Mouse (Mus musculus) heart, postnatal 36 days (tissue): ENCODE results near the gene Per1. TPM values are rescaled to one million over a fixed set of nuclear protein-coding genes. Genes with fewer than 3 reads are reported as not detected.
A peak's percentile ranks its signal among the peaks of the same experiment; 100 is the strongest.

Experiments
- DNase-seq, 2 experiments: peaks; one replicate each; pipeline ENCODE4 v3.0.0; 2021 to 2022
- intact Hi-C: fragments of 180-260 bp; cut with DNase I; formaldehyde crosslinking; loops from one replicate; pipeline ENCODE4 v1.15.1; 2025
- total RNA-seq, 2 experiments: library from RNA; stranded (reverse); gene quantifications; 2 replicates each; pipeline ENCODE4 v1.2.3; 2021

Per1 gene
- total RNA-seq, 2 experiments from 2014 or later: 34.2 to 82.1 TPM

DNA sequence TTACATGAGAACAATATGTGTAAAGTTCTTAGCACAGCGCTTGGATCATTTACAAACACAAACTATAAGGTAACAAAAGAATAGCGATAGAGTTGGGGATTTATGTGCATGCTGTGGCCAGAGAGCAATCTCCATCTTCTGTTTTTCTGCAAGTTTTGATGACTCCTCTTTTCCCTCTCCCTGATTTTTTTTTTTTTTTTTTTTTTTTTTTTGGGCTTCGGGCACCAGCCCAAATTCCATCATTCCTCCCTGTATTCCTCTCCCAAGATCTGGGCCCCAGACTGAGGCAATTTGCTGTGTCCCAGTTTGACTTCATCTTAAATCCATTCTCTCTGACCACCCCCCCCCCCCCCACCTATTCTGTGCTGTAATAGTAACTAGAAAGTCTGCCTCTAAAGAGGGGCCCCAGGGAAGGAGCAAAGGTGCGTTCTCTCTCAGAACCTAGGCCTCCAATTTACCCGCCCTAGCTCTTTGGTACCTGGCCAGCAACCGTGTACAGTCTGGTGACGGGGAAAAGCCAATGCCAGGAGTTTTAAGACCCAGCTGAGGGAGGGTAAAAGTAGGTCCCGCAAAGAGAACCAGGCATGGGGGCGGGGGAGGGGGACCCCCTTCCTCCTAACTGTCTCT is 1.5 kb downstream of the Per1 start:
- DNase-seq: no peak
- intact Hi-C loops: loop anchor here (5.0 kb wide), 2 partner anchors 301 to 321 kb away; partner anchors contain the start of genes Cyb5d1, Naa38 and Tmem88

DNA sequence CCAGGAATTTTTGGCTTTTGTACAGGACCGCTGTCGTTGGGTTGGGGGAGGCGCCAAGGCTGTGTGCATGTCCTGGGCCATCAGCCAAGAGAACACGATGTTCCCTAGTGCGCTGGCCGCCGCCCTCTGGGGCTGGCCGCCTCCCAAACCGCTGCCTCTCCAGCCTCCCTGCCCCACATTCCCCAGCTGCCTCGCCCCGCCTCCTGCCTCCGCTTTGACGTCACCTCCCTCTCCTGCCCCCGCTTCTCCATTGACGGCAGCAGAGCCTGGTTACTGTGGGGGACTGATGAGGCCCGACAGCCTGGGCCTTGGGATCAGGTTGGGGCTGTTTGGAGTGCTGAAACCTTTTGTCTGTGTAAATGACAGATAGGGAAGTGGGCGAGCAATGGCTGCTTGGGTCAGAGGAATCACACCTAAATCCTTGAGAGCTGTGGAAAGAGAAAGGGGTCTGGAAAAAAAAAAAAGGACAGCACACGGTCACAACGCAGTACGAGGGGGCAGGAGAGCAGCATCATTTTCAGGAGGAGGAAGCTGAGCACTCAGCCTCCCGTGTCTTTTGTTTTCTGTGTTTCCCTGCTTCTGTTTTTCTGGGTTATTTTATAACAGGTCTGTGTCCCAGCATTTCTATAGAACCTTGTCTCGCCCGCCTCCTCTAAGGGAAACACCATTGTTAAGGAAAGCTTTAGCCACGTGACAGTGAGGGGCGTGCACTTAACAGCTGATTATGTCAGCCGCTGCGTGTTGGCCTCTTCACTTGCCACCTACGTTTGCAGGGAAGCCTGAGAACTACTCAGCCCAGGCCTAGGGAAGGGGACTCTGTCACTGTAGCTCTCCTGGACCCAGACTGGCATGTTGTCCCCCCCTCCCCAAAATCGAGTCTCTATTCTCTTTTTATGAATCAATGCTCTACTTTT is 2.2 kb downstream of the Per1 start:
- intact Hi-C loops: loop anchor here (5.0 kb wide), 2 partner anchors 300 to 320 kb away; partner anchors contain the start of genes Cyb5d1, Naa38 and Tmem88

DNA sequence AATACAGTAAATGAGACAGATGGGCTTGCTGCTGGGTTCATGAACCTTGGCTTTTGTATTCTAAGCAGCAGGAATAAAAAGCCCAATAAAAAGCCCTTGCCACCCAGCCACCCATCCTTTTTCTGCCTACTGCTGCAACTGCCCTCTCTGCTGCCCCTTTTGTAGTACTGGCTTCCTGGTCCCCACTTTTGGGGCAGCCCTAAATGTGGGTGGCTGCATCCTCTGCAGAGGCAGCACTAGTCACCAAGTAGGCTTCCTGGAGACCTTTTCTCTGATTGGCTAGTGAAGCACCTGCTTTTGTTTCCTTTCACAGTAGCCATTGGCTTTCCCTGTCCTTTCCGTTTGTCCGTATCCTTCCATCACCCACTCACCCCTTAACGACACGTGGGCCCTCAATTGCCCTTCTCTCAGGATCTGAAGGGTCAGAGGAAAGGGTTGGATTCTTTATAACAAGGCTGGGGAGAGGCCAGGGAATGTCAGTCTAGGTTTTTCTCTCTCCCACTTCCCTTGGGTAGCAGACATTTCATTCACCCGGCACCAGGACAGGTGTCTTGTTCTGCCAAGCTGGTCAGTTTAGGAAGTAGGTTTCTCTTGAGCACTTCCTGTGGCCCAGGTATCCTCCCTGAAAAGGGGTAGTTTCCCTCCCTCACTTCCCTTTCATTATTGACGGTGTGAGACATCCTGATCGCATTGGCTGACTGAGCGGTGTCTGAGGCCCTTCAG is 3.2 kb downstream of the Per1 start:
- DNase-seq: no peak
- intact Hi-C loops: loop anchor here (5.0 kb wide), 2 partner anchors 299 to 319 kb away; partner anchors contain the start of genes Cyb5d1, Naa38 and Tmem88

More for the DNA sequence above, 2.2 kb downstream of the Per1 start:
- DNase-seq: peak; percentile 100

DNA sequence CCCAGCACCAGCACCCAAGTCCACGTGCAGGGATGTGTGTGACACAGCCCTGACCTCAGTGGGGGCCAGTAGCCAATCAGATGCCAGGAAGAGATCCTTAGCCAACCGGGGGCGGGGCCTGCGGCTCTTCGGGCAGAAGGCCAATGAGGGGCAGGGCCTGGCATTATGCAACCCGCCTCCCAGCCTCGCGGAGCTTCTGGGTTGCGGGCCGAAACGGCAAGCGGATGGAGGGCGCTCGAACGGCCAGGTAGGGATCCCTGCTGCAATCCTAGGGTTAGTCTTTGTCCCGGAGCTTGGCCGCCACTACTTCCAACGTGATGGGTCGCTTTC is 3.7 kb downstream of the Per1 start:
- intact Hi-C loops: loop anchor here (5.0 kb wide), 2 partner anchors 299 to 319 kb away; partner anchors contain the start of genes Cyb5d1, Naa38 and Tmem88
- DNase-seq: peak; percentile 99 to 100

DNA sequence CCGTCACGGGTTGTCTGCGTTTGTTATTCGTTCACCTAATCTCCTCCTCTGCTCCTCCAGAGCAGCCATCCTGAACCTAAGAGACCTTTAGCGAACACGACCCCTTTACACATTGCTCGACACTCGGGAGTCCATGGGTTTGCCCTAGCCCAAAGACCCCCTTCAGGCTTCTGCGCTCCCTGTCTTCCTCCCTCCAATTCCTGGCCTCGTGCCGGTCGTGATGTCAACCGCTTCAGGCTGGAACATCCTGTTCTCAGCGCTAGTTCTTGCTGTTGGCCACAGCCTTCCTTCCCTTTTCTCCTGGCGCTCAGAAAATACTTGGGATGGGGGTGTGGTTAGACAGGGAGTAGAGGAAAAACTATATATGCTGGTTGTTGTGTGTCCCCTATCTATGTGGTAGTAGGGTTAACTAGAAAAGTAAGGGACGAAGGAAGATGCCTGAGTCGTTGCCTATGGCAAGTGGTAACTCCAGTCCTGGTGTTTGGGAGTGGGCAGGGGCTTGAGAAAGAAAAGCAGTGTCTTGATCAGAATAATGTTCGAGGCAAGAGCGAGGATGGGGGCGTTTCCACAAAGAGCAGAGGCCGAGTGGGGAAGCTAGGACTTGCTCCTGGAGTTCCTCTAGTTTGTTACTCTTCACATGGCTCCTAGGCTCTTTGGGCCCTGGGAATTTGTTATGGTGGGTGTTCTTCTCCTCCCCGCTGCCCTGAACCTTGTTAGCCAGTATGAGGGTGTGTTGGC is 4.3 kb downstream of the Per1 start:
- intact Hi-C loops: loop anchor here (5.0 kb wide), 2 partner anchors 298 to 318 kb away; partner anchors contain the start of genes Cyb5d1, Naa38 and Tmem88
- peak; percentile 93 to 94 for DNase-seq

DNA sequence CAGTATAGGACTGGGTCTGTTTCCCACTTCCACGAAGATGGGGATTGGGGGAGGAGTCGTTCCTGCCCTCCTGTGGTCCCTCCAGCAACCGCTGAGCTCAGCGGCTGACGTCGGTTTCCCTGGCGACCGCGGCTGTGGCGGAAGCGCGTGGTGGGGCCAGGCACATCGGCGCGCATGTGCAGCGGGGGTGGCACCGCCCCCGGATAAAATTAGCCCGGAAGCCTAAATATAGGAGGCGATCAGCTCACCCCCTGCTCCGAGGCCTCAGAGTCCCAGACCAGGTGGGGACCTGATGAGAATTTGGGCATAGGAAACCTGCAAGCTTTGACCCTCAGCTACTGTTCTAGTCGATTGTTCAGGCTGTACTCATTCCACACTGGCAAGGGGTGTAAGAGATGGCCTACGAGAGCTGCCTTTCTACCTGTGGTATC is 4.9 kb downstream of the Per1 start:
- intact Hi-C loops: loop anchor here (5.0 kb wide), 2 partner anchors 297 to 317 kb away; partner anchors contain the start of genes Cyb5d1, Naa38 and Tmem88
- peak; percentile 94 to 95 for DNase-seq

GRCm38 (mm10) chr11:69100639-69101360 is 5.8 kb downstream of the Per1 start:
- DNase-seq: peak; percentile 20 to 26

GRCm38 (mm10) chr11:69101604-69102402 is 6.8 kb downstream of the Per1 start:
- intact Hi-C loops: no loop called here

More at GRCm38 (mm10) chr11:69100639-69101360, 5.8 kb downstream of the Per1 start:
- intact Hi-C loops: no loop called here

GRCm38 (mm10) chr11:69102403-69102725 is 7.3 kb downstream of the Per1 start:
- no peak for DNase-seq
- intact Hi-C loops: no loop called here

More at GRCm38 (mm10) chr11:69101604-69102402, 6.8 kb downstream of the Per1 start:
- no peak for DNase-seq

DNA sequence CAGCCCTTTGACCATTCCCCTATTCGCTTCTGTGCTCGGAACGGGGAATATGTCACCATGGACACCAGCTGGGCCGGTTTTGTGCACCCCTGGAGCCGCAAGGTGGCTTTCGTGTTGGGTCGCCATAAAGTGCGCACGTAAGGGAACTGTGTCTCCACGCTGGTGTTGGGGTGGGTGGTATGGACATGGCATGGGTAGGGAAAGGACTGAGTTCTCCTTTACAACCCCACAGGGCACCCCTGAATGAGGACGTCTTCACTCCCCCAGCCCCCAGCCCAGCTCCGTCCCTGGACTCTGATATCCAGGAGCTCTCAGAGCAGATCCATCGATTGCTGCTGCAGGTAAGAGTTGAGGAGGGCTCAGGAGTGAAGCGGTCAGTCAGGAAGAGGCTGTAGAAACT is 8.1 kb downstream of the Per1 start:
- intact Hi-C loops: no loop called here
- DNase-seq: peak in 1 of 2 experiments; percentile 16

DNA sequence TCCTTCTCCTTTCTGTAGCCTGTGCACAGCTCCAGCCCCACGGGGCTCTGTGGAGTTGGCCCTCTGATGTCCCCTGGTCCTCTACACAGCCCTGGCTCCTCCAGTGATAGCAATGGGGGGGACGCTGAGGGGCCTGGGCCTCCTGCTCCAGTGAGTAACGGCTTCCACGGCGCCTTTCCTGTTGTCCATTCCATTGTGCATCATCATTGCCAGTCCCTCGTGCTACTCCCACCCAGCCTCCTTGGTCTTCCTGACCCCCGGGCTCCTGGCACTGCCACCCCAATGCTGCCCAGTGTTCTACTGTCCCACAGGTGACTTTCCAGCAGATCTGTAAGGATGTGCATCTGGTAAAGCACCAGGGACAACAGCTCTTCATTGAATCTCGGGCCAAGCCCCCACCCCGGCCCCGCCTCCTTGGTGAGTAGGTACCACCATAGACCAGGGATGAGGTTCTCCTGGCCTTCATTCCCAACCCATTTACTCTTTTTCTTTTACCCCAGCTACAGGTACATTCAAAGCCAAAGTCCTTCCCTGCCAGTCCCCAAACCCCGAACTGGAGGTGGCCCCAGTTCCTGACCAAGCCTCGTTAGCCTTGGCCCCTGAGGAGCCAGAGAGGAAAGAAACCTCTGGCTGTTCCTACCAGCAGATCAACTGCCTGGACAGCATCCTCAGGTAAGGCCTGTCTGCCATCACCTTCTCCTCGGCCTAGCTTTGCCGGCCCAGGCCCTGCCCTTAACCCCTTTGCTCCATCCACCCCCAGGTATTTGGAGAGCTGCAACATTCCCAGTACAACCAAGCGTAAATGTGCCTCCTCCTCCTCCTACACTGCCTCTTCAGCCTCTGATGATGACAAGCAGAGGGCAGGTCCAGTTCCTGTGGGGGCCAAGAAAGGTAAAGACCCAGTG is 8.8 kb downstream of the Per1 start:
- DNase-seq: peak in 1 of 2 experiments; percentile 8
- intact Hi-C loops: no loop called here

- intact Hi-C loops: no loop called here
- peak in 1 of 2 experiments; percentile 2 for DNase-seq
These were observed 9.5 kb downstream of the Per1 start for GRCm38 (mm10) chr11:69104487-69104886.

- intact Hi-C loops: no loop called here
- no peak for DNase-seq
These were observed 10.2 kb downstream of the Per1 start for GRCm38 (mm10) chr11:69105227-69105626.

- no peak for DNase-seq
- intact Hi-C loops: no loop called here
These were observed 10.8 kb downstream of the Per1 start for GRCm38 (mm10) chr11:69105796-69106195.

GRCm38 (mm10) chr11:69106299-69106698 is 11.3 kb downstream of the Per1 start:
- intact Hi-C loops: no loop called here

DNA sequence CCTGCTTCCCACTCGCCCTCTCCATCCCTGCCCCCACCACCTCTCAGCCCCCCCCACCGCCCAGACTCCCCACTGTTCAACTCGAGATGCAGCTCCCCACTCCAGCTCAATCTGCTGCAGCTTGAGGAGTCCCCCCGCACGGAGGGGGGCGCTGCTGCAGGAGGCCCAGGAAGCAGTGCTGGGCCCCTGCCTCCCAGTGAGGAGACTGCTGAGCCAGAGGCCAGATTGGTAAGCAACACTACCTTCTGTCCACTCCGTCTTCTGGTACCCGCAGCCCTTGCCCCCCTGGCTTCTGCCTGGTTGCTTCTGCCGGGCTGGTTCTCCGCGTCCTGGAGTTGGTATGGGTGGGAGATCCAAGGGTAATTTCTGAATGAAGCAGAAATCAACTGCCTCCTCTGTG is 11.8 kb downstream of the Per1 start:
- DNase-seq: no peak

More at GRCm38 (mm10) chr11:69106299-69106698, 11.3 kb downstream of the Per1 start:
- peak in 1 of 2 experiments; percentile 13 for DNase-seq

GRCm38 (mm10) chr11:69107676-69108075 is 12.7 kb downstream of the Per1 start:
- intact Hi-C loops: no loop called here
- DNase-seq: no peak

More for the DNA sequence above, 11.8 kb downstream of the Per1 start:
- intact Hi-C loops: no loop called here
